Mouse (Mus musculus) layer of hippocampus, adult 18-20 months (tissue): ENCODE data around the gene Trim25. TPM values are rescaled to one million over a fixed set of nuclear protein-coding genes. Genes with fewer than 3 reads are reported as not detected.

Experiments
- DNase-seq, 2 experiments: peaks; one replicate each; pipeline ENCODE4 v3.0.0; 2022; ENCODE audit warnings: low spot score in 2 of 2
- total RNA-seq, 2 experiments: library from RNA; stranded (reverse); gene quantifications; 2 replicates each; pipeline ENCODE4 v1.2.3; 2021

Gene Trim25
- total RNA-seq, 2 experiments from 2014 or later, result 3.6 to 3.7 TPM

GRCm38 (mm10) chr11:89060423-89061089 lies 61.4 kb downstream of the Trim25 start:
- DNase-seq, result peak; percentile 89 to 92

- DNase-seq, result no peak
Measured at GRCm38 (mm10) chr11:89061362-89061761, 62.2 kb downstream of the Trim25 start.

GRCm38 (mm10) chr11:89064312-89064711 lies 65.1 kb downstream of the Trim25 start:
- DNase-seq, result no peak

GRCm38 (mm10) chr11:89065297-89065696 lies 66.1 kb downstream of the Trim25 start:
- DNase-seq, result no peak

GRCm38 (mm10) chr11:89066126-89066525 lies 67.0 kb downstream of the Trim25 start:
- no peak for DNase-seq

- DNase-seq, result no peak
Measured at GRCm38 (mm10) chr11:89066750-89067149, 67.6 kb downstream of the Trim25 start, which contains the start of gene Dgke. TSS of gene Dgke (minus strand) at chr11:89066850.

GRCm38 (mm10) chr11:89067301-89067822 lies 68.2 kb downstream of the Trim25 start:
- DNase-seq, result no peak

- no peak for DNase-seq
Measured at GRCm38 (mm10) chr11:89067871-89068490, 68.8 kb downstream of the Trim25 start.

GRCm38 (mm10) chr11:89068649-89069048 lies 69.5 kb downstream of the Trim25 start:
- DNase-seq, result no peak

GRCm38 (mm10) chr11:89069303-89069702 lies 70.1 kb downstream of the Trim25 start:
- DNase-seq, result peak in 1 of 2 experiments; percentile 71

Other genes with a start within 250 kb of the Trim25 start
- 10 to 100 TPM; 40.9 to 42.9 TPM for gene Akap1, start 134.8 kb upstream of the Trim25 start, total RNA-seq
- 10 to 100 TPM; 13.9 to 16.3 TPM for gene Scpep1, start 43.9 kb upstream of the Trim25 start, total RNA-seq
- gene Elobl, start 32.4 kb upstream of the Trim25 start, total RNA-seq, result not detected
- 10 to 100 TPM; 20.5 to 21.1 TPM for gene Coil, start 29.1 kb upstream of the Trim25 start, total RNA-seq
- gene Dgke, start 67.5 kb downstream of the Trim25 start, total RNA-seq, result 10 to 100 TPM; 46.7 to 48.0 TPM
- gene Gm525, start 74.5 kb downstream of the Trim25 start, total RNA-seq, result not detected